Mouse (Mus musculus): Measurements from ENCODE around the gene Slc35g1.

DNA sequence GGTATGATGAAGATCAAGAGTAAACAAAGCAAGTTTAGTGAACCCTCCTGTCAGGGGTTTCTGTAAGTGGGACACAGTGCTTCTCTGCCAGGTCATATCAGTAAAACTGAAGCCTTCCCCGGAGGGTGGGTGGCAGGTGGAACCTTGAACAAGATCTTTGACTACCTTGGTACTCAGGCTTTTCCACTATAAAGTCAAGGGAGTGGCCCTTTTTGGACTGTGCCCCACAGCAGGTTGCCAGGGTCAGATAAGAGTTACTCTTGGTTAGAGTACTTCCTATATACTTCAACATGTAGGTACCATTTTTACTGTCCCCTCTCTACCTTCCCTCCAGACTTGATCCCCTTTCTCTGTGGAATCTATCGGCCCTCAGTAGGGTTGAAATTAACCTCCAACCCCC lies 5.1 kb downstream of the Slc35g1 start:
- TF ChIP-seq CTCF (IDR thresholded peaks at IDR 0.05; ENCODE audit: control insufficient read depth, insufficient read depth, insufficient replicate concordance, low read depth, low read length) = no peak
- TF ChIP-seq POLR2A (IDR thresholded peaks at IDR 0.05; ENCODE audit: control insufficient read depth, low read depth, low read length) = no peak

Measured in testis, adult 2 months (tissue).